Comparison of ENCODE assay signal across 8 mouse cellular contexts in genomic region chr4:123686368-123687024, GRCm38 (mm10). TPM values are rescaled to one million over a fixed set of nuclear protein-coding genes. Genes with fewer than 3 reads are reported as not detected.
A peak's percentile ranks its signal among the peaks of the same experiment; 100 is the strongest.
DNase-seq lines count a peak whose midpoint lies in the region; ATAC-seq and TF ChIP-seq lines count a peak whose summit lies in the region.

No protein-coding gene starts in this region.

- no peaks in the 10 kb centered on the region for H3K36me3 ChIP-seq in erythroblast, embryonic 14.5 days (ENCODE audit: control insufficient read depth)
- H3K36me3 ChIP-seq in thymus, adult 2 months (ENCODE audit: control insufficient read depth, insufficient read depth, low read length), result no peaks in the 10 kb centered on the region
- peaks cover 13% of the 10 kb centered on the region for H3K36me3 ChIP-seq in forebrain, postnatal 0 days (ENCODE audit: insufficient read depth)
- H3K36me3 ChIP-seq in neural tube, embryonic 13.5 days, result peaks cover 23% of the 10 kb centered on the region

- peaks cover 6% of the 10 kb centered on the region for H3K4me1 ChIP-seq in erythroblast, embryonic 14.5 days (ENCODE audit: control insufficient read depth)
- H3K4me1 ChIP-seq in thymus, adult 2 months (replicated peaks; ENCODE audit: control insufficient read depth, insufficient read depth, low read length), result peaks cover 13% of the 10 kb centered on the region
- H3K4me1 ChIP-seq in forebrain, postnatal 0 days (ENCODE audit: insufficient read depth), result peaks cover 14% of the 10 kb centered on the region
- peaks cover 40% of the 10 kb centered on the region for H3K4me1 ChIP-seq in neural tube, embryonic 13.5 days (replicated peaks)

- peaks cover 4% of the 10 kb centered on the region; the same call in 1 of the 2 replicates for H3K9me3 ChIP-seq in erythroblast, embryonic 14.5 days (ENCODE audit: control insufficient read depth, low read length)
- no peaks in the 10 kb centered on the region for H3K9me3 ChIP-seq in forebrain, postnatal 0 days (ENCODE audit: low read length)
- no peaks in the 10 kb centered on the region for H3K9me3 ChIP-seq in neural tube, embryonic 13.5 days

- no peak for ATAC-seq in erythroblast, adult 5-6 weeks (replicated peaks; ENCODE audit: low FRiP score, poor library complexity, severe bottlenecking)
- ATAC-seq in forebrain, postnatal 0 days, result peak; percentile 56
- peak; percentile 43 for ATAC-seq in neural tube, embryonic 13.5 days (ENCODE audit: low read depth)

- DNase-seq in thymus, adult 2 months, result no peak
- DNase-seq in thymus, postnatal 4 days, result no peak
- DNase-seq in forebrain, postnatal 0 days, result peak; percentile 66
- peak; percentile 25 for DNase-seq in kidney, postnatal 10 days
- DNase-seq in thymus, postnatal 10 days (ENCODE audit: low spot score in 2 of 2), result no peak

- peaks cover 66% of the 10 kb centered on the region for H3K27me3 ChIP-seq in erythroblast, embryonic 14.5 days (ENCODE audit: control insufficient read depth)
- H3K27me3 ChIP-seq in thymus, adult 2 months (ENCODE audit: control insufficient read depth, insufficient read depth, low read length), result peaks cover 20% of the 10 kb centered on the region
- H3K27me3 ChIP-seq in forebrain, postnatal 0 days (ENCODE audit: insufficient read depth, low read length), result no peaks in the 10 kb centered on the region
- H3K27me3 ChIP-seq in neural tube, embryonic 13.5 days, result no peaks in the 10 kb centered on the region

- peak overlapping the region; percentile 89 for H3K4me2 ChIP-seq in forebrain, postnatal 0 days (ENCODE audit: low read depth)
- H3K4me2 ChIP-seq in neural tube, embryonic 13.5 days, result peak overlapping the region; percentile 91

- no peak overlapping the region for H3K27ac ChIP-seq in thymus, adult 2 months (ENCODE audit: control insufficient read depth, insufficient read depth, low read length)
- peak overlapping the region; percentile 96 for H3K27ac ChIP-seq in forebrain, postnatal 0 days (ENCODE audit: low read depth, low read length)
- H3K27ac ChIP-seq in neural tube, embryonic 13.5 days (replicated peaks), result peak overlapping the region; percentile 96

- peak overlapping the region; percentile 51 for H3K4me3 ChIP-seq in erythroblast, embryonic 14.5 days (replicated peaks)
- H3K4me3 ChIP-seq in thymus, adult 2 months (ENCODE audit: control insufficient read depth, insufficient read depth, low read length), result peak overlapping the region; percentile 30
- H3K4me3 ChIP-seq in forebrain, postnatal 0 days (ENCODE audit: low read depth, low read length), result peak overlapping the region; percentile 99
- peak overlapping the region; percentile 83 for H3K4me3 ChIP-seq in neural tube, embryonic 13.5 days

- no peak for TF ChIP-seq CTCF in thymus, adult 2 months (IDR thresholded peaks at IDR 0.05; ENCODE audit: borderline replicate concordance, control insufficient read depth, extremely low read depth, insufficient read depth, low read length, poor library complexity)
- TF ChIP-seq CTCF in forebrain, postnatal 0 days (IDR thresholded peaks at IDR 0.05; ENCODE audit: low read depth), result no peak; the same call in 1 of the 2 replicates

- H3K9ac ChIP-seq in forebrain, postnatal 0 days, result peak overlapping the region; percentile 98
- peak overlapping the region; percentile 97 for H3K9ac ChIP-seq in neural tube, embryonic 13.5 days

- WGBS in thymus, adult 2 months, result 2% methylated on average over 55 of the region's 56 CpGs
- 1% methylated on average over 55 of the region's 56 CpGs for WGBS in forebrain, postnatal 0 days
- 1% methylated on average over 52 of the region's 56 CpGs for WGBS in neural tube, embryonic 13.5 days

- no peak for TF ChIP-seq POLR2A in thymus, adult 2 months (IDR thresholded peaks at IDR 0.05; ENCODE audit: control insufficient read depth, extremely low read depth, insufficient read depth, low read length, poor library complexity)

RNA-seq across cellular contexts. Expression of gene Macf1, which starts 2.3 kb away (rescaled TPM):
- polyA plus RNA-seq in erythroblast, embryonic 14.5 days (2012), result 4.9 and 5.5 TPM in 2 replicates
- 48.5 and 52.5 TPM in 2 replicates for total RNA-seq in erythroblast, adult 5-6 weeks (2015; ENCODE audit: low replicate concordance)
- 65.5 and 81.0 TPM in 2 replicates for total RNA-seq in erythroblast, adult 5-6 weeks (2017; ENCODE audit: low replicate concordance)
- 104 and 121 TPM in 2 replicates for polyA plus RNA-seq in thymus, adult 2 months (2012; rRNA removed)
- total RNA-seq in forebrain, postnatal 0 days (2014; rRNA removed), result 278 and 345 TPM in 2 replicates
- polyA plus RNA-seq in forebrain, postnatal 0 days (2015; fragmentation: Nextera tagmentation; extraction: Ambion mirVana), result 42.9 and 58.2 TPM in 2 replicates
- 57.7 and 59.3 TPM in 2 replicates for polyA plus RNA-seq in neural tube, embryonic 13.5 days (2015; fragmentation: Nextera tagmentation; extraction: Ambion mirVana)

RNA-seq across cellular contexts. Expression of gene Ndufs5, which starts 31.5 kb away (rescaled TPM):
- polyA plus RNA-seq in erythroblast, embryonic 14.5 days (2012), result 8.9 and 13.5 TPM in 2 replicates
- total RNA-seq in erythroblast, adult 5-6 weeks (2015; ENCODE audit: low replicate concordance), result 25.3 and 32.9 TPM in 2 replicates
- total RNA-seq in erythroblast, adult 5-6 weeks (2017; ENCODE audit: low replicate concordance), result 27.9 and 29.0 TPM in 2 replicates
- 41.9 and 44.2 TPM in 2 replicates for polyA plus RNA-seq in thymus, adult 2 months (2012; rRNA removed)
- total RNA-seq in forebrain, postnatal 0 days (2014; rRNA removed), result 161 and 279 TPM in 2 replicates
- polyA plus RNA-seq in forebrain, postnatal 0 days (2015; fragmentation: Nextera tagmentation; extraction: Ambion mirVana), result 536 and 634 TPM in 2 replicates
- 469 and 474 TPM in 2 replicates for polyA plus RNA-seq in neural tube, embryonic 13.5 days (2015; fragmentation: Nextera tagmentation; extraction: Ambion mirVana)

Comparison
In these comparisons a context has a peak if more than half of its experiments do, and no peak if none do; other contexts are left out.
1. H3K4me3 ChIP-seq: peak in every context shown above with its lines; median percentile 99 in forebrain, postnatal 0 days; 83 in neural tube, embryonic 13.5 days; 51 in erythroblast, embryonic 14.5 days; 30 in thymus, adult 2 months.
2. DNase-seq: peak in forebrain, postnatal 0 days (single experiment) and kidney, postnatal 10 days (single experiment); none in thymus, adult 2 months (single experiment), thymus, postnatal 4 days (single experiment) and thymus, postnatal 10 days (0 of 2).
3. RNA of gene Ndufs5, which starts 31.5 kb away (polyA plus RNA-seq): 536 to 634 TPM in forebrain, postnatal 0 days and 469 to 474 TPM in neural tube, embryonic 13.5 days; 41.9 to 44.2 TPM in thymus, adult 2 months and 8.9 to 13.5 TPM in erythroblast, embryonic 14.5 days; every median in the first group is over 10 times any median in the second.